Mouse (Mus musculus) MEL (cell line): ENCODE data around the gene Coro7. TPM values are rescaled to one million over a fixed set of nuclear protein-coding genes. Genes with fewer than 3 reads are reported as not detected.

Experiments used
- DNase-seq: peaks from one replicate; pipeline ENCODE4 v3.0.0; 2011; ENCODE audit warnings: low read depth, low spot score
- H3K27ac ChIP-seq: 2 replicates; pipeline ENCODE4 v1.5.1; 2012; ENCODE audit warnings: low read depth, mild to moderate bottlenecking, control low read depth, low read length, moderate library complexity; ENCODE audit not compliant: control insufficient read depth
- H3K27me3 ChIP-seq, 2 experiments: fragments of 150-350 bp in 1 of 2; sonication (generic) in 1 of 2; 2 replicates each; pipeline ENCODE4 v1.6.1; 2012; ENCODE audit warnings: low read length in 2 of 2, mild to moderate bottlenecking in 2 of 2, improper control_type of control experiment in 1 of 2, moderate library complexity in 1 of 2; ENCODE audit not compliant: insufficient read depth in 2 of 2, control insufficient read depth in 1 of 2
- H3K36me3 ChIP-seq, 2 experiments: 2 replicates each; pipeline ENCODE4 v1.6.1; 2012 to 2014; ENCODE audit warnings: low read length in 2 of 2, improper control_type of control experiment in 1 of 2, inconsistent platforms in 1 of 2, mild to moderate bottlenecking in 1 of 2; ENCODE audit not compliant: insufficient read depth in 2 of 2, control insufficient read depth in 1 of 2
- H3K4me1 ChIP-seq, 2 experiments: fragments of 150-350 bp in 1 of 2; sonication (generic) in 1 of 2; 2 replicates each; pipeline ENCODE4 v1.6.1; 2012; ENCODE audit warnings: low read length in 2 of 2, improper control_type of control experiment in 1 of 2, mild to moderate bottlenecking in 1 of 2; ENCODE audit not compliant: insufficient read depth in 2 of 2, control insufficient read depth in 1 of 2
- H3K4me3 ChIP-seq, 2 experiments: fragments of 150-350 bp in 1 of 2; sonication (generic) in 1 of 2; 2 replicates each; pipeline ENCODE4 v1.5.1; 2012; ENCODE audit warnings: low read depth in 2 of 2, low read length in 2 of 2, mild to moderate bottlenecking in 2 of 2, moderate library complexity in 2 of 2, control low read depth in 1 of 2, improper control_type of control experiment in 1 of 2; ENCODE audit not compliant: control insufficient read depth in 1 of 2, insufficient read depth in 1 of 2
- H3K79me2 ChIP-seq: 2 replicates; pipeline ENCODE4 v1.6.1; 2012; ENCODE audit warnings: mild to moderate bottlenecking, low read length, moderate library complexity; ENCODE audit not compliant: control insufficient read depth, poor library complexity, insufficient read depth
- H3K9ac ChIP-seq: 2 replicates; pipeline ENCODE4 v1.6.1; 2012; ENCODE audit warnings: low read depth, mild to moderate bottlenecking, control low read depth, low read length, moderate library complexity; ENCODE audit not compliant: control insufficient read depth, poor library complexity, severe bottlenecking
- H3K9me3 ChIP-seq: fragments of 150-350 bp; sonication (generic); replicated peaks from 2 replicates; pipeline ENCODE4 v1.6.1; 2012; ENCODE audit warnings: mild to moderate bottlenecking, low read length, improper control_type of control experiment, moderate library complexity; ENCODE audit not compliant: insufficient read depth
- BHLHE40 ChIP-seq: IDR thresholded peaks from 2 replicates; pipeline ENCODE4 v1.6.1; 2012; ENCODE audit warnings: low read depth, mild to moderate bottlenecking, inconsistent platforms, low read length, improper control_type of control experiment, borderline replicate concordance
- CHD1 ChIP-seq: IDR thresholded peaks from 2 replicates; pipeline ENCODE4 v1.6.1; 2012; ENCODE audit warnings: low read depth, mild to moderate bottlenecking, inconsistent platforms, low read length, improper control_type of control experiment
- CTCF ChIP-seq, 3 experiments: IDR thresholded peaks in 2 of 3; conservative IDR thresholded peaks in 1 of 3; 2 replicates each; pipeline ENCODE4 v1.5.1; 2011 to 2012; ENCODE audit warnings: low read length in 3 of 3, low read depth in 2 of 3, mild to moderate bottlenecking in 2 of 3, improper control_type of control experiment in 1 of 3, inconsistent platforms in 1 of 3, mixed read lengths in 1 of 3, moderate library complexity in 1 of 3; ENCODE audit not compliant: control insufficient read depth in 1 of 3, insufficient read depth in 1 of 3, poor library complexity in 1 of 3, severe bottlenecking in 1 of 3
- ELF1 ChIP-seq: IDR thresholded peaks from 2 replicates; pipeline ENCODE4 v1.6.1; 2014; ENCODE audit warnings: low read depth, mild to moderate bottlenecking, inconsistent platforms, low read length, improper control_type of control experiment, moderate library complexity
- EP300 ChIP-seq, 2 experiments: IDR thresholded peaks; 2 replicates each; pipeline ENCODE4 v1.6.1; 2011; ENCODE audit warnings: improper control_type of control experiment in 2 of 2, low read length in 2 of 2, low read depth in 1 of 2, mild to moderate bottlenecking in 1 of 2
- ETS1 ChIP-seq: IDR thresholded peaks from 2 replicates; pipeline ENCODE4 v1.6.1; 2012; ENCODE audit warnings: low read depth, mild to moderate bottlenecking, inconsistent platforms, low read length, improper control_type of control experiment, moderate library complexity
- GABPA ChIP-seq: IDR thresholded peaks from 2 replicates; pipeline ENCODE4 v1.6.1; 2012; ENCODE audit warnings: low read depth, mild to moderate bottlenecking, inconsistent platforms, low read length, improper control_type of control experiment, moderate library complexity
- GATA1 ChIP-seq: IDR thresholded peaks from 2 replicates; pipeline ENCODE4 v1.6.1; 2011; ENCODE audit warnings: low read depth, low read length, improper control_type of control experiment
- HCFC1 ChIP-seq: IDR thresholded peaks from 2 replicates; pipeline ENCODE4 v1.6.1; 2012; ENCODE audit warnings: low read depth, mild to moderate bottlenecking, inconsistent platforms, low read length, improper control_type of control experiment, moderate library complexity
- MAFK ChIP-seq: IDR thresholded peaks from 2 replicates; pipeline ENCODE4 v1.6.1; 2011; ENCODE audit warnings: low read depth, mild to moderate bottlenecking, low read length, improper control_type of control experiment, borderline replicate concordance
- MAX ChIP-seq: IDR thresholded peaks from 2 replicates; pipeline ENCODE4 v1.6.1; 2011; ENCODE audit warnings: low read length, improper control_type of control experiment
- MAZ ChIP-seq: IDR thresholded peaks from 2 replicates; pipeline ENCODE4 v1.6.1; 2012; ENCODE audit warnings: low read depth, mild to moderate bottlenecking, inconsistent platforms, low read length, improper control_type of control experiment
- MEF2A ChIP-seq: IDR thresholded peaks from 2 replicates; pipeline ENCODE4 v1.6.1; 2014; ENCODE audit warnings: low read depth, mild to moderate bottlenecking, inconsistent platforms, low read length, improper control_type of control experiment; ENCODE audit not compliant: poor library complexity, insufficient replicate concordance, severe bottlenecking; ENCODE audit errors: extremely low read depth
- MXI1 ChIP-seq: IDR thresholded peaks from 2 replicates; pipeline ENCODE4 v1.6.1; 2011; ENCODE audit warnings: mild to moderate bottlenecking, low read depth, low read length, improper control_type of control experiment
- MYB ChIP-seq: IDR thresholded peaks from 2 replicates; pipeline ENCODE4 v1.6.1; 2011; ENCODE audit warnings: mild to moderate bottlenecking, low read depth, low read length, improper control_type of control experiment
- MYC ChIP-seq: IDR thresholded peaks from 2 replicates; pipeline ENCODE4 v1.6.1; 2011; ENCODE audit warnings: low read depth, mild to moderate bottlenecking, low read length, improper control_type of control experiment, moderate library complexity
- NELFE ChIP-seq: IDR thresholded peaks from 2 replicates; pipeline ENCODE4 v1.6.1; 2011; ENCODE audit warnings: low read depth, low read length, improper control_type of control experiment
- POLR2A ChIP-seq, 2 experiments: IDR thresholded peaks; 2 replicates each; pipeline ENCODE4 v1.6.1; 2011 to 2012; ENCODE audit warnings: low read length in 2 of 2, mild to moderate bottlenecking in 2 of 2, control low read depth in 1 of 2, improper control_type of control experiment in 1 of 2, low read depth in 1 of 2, moderate library complexity in 1 of 2; ENCODE audit not compliant: control insufficient read depth in 1 of 2, insufficient read depth in 1 of 2, poor library complexity in 1 of 2
- POLR2AphosphoS2 ChIP-seq: IDR thresholded peaks from 2 replicates; pipeline ENCODE4 v1.6.1; 2011; ENCODE audit warnings: low read length, improper control_type of control experiment
- RAD21 ChIP-seq: IDR thresholded peaks from 2 replicates; pipeline ENCODE4 v1.6.1; 2011; ENCODE audit warnings: mild to moderate bottlenecking, low read depth, low read length, improper control_type of control experiment
- RCOR1 ChIP-seq: IDR thresholded peaks from 2 replicates; pipeline ENCODE4 v1.6.1; 2012; ENCODE audit warnings: low read depth, mild to moderate bottlenecking, inconsistent platforms, low read length, improper control_type of control experiment
- SMC3 ChIP-seq: IDR thresholded peaks from 2 replicates; pipeline ENCODE4 v1.6.1; 2011; ENCODE audit warnings: low read depth, low read length, improper control_type of control experiment
- TBP ChIP-seq: IDR thresholded peaks from 2 replicates; pipeline ENCODE4 v1.8.0; 2011; ENCODE audit warnings: low read depth, low read length, improper control_type of control experiment
- TCF12 ChIP-seq: IDR thresholded peaks from 2 replicates; pipeline ENCODE4 v1.6.1; 2014; ENCODE audit warnings: low read depth, mild to moderate bottlenecking, inconsistent platforms, low read length, improper control_type of control experiment, moderate library complexity
- USF1 ChIP-seq: IDR thresholded peaks from 2 replicates; pipeline ENCODE4 v1.6.1; 2014; ENCODE audit warnings: low read depth, mild to moderate bottlenecking, inconsistent platforms, low read length, improper control_type of control experiment, moderate library complexity
- USF2 ChIP-seq, 2 experiments: IDR thresholded peaks; 2 replicates each; pipeline ENCODE4 v1.6.1; 2011 to 2012; ENCODE audit warnings: improper control_type of control experiment in 2 of 2, low read length in 2 of 2, borderline replicate concordance in 1 of 2, inconsistent platforms in 1 of 2, low read depth in 1 of 2, mild to moderate bottlenecking in 1 of 2; ENCODE audit not compliant: insufficient read depth in 1 of 2
- ZKSCAN1 ChIP-seq: IDR thresholded peaks from 2 replicates; pipeline ENCODE4 v1.6.1; 2012; ENCODE audit warnings: low read depth, mild to moderate bottlenecking, inconsistent platforms, low read length, improper control_type of control experiment, moderate library complexity
- ZMIZ1 ChIP-seq: IDR thresholded peaks from 2 replicates; pipeline ENCODE4 v1.6.1; 2012; ENCODE audit warnings: low read depth, mild to moderate bottlenecking, inconsistent platforms, low read length, improper control_type of control experiment, moderate library complexity
- ZNF384 ChIP-seq: IDR thresholded peaks from 2 replicates; pipeline ENCODE4 v1.6.1; 2012; ENCODE audit warnings: low read depth, mild to moderate bottlenecking, inconsistent platforms, low read length, improper control_type of control experiment
- polyA plus RNA-seq, 2 experiments: library from polyadenylated mRNA; stranded (reverse) in 1 of 2; unstranded in 1 of 2; fragments of >175 nt in 1 of 2; fragments of >200 nt in 1 of 2; gene quantifications; 2 replicates each; pipeline versions ENCODE4 v1.2.1 to v1.2.4; 2012; ENCODE audit warnings: low replicate concordance in 2 of 2, low read depth in 1 of 2; ENCODE audit not compliant: insufficient read length in 2 of 2, insufficient read depth in 1 of 2, missing spikeins in 1 of 2
- total RNA-seq: library from RNA; depleted of rRNA; stranded (reverse); fragments of 300-350 nt; gene quantifications from 2 replicates; pipeline ENCODE4 v1.2.3, GENCODE M21; 2012

Gene Coro7
- total and polyA plus RNA-seq, 3 experiments, result 9.8 to 38.3 TPM; not detected in 1

DNA sequence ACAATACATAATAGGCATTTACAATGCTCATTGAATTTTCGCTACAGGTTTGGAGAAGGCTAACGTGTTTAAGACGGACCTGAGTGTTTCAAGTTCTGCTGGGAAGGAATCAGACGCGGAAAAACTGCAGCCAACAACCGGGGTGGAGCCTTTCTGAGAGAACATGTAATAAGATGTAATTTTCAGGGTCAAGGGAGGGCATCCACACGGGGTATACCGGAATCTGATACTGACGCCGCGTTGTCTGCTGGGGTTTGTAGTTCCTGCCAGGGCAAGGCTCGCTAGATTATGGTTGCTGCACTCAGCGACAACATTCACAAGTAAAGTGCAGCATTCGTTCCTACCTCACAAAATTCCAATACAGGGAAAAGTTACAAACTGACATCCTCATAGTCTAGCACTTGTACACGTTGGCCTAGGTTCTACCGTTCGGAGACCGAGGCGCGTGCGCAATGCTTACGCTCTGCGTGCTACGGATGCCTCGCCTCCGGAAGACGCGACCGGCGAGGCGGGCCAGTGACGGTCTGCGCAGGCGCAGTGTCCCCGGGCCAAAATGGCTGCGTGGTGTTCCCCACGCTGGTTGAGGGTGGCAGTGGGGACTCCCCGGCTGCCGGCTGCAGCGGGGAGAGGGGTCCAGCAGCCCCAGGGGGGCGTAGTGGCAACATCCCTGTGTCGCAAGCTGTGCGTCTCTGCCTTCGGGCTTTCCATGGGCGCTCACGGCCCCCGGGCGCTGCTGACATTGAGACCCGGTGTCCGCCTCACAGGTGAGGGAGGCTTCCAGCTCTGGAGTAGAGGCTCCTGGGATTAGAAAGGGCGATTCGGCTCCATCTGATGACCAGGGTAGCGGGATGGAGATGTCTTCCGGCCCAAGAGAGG is 4.2 kb upstream of the Coro7 start (continued):
- TF ChIP-seq SMC3, result no peak
- peak; percentile 92 to 98 for TF ChIP-seq POLR2A (IDR thresholded peaks at IDR 0.05; ENCODE audit: control insufficient read depth in 1 of 2, insufficient read depth in 1 of 2, low read depth in 1 of 2, low read length in 2 of 2, poor library complexity in 1 of 2)
- TF ChIP-seq MAX, result peak; percentile 83
- no peak for TF ChIP-seq MAFK
- TF ChIP-seq GATA1, result peak; percentile 53
- TF ChIP-seq TCF12, result peak; percentile 90
- 0 out of 2 replicates have a peak, but pooled peaks have one; percentile 32 for TF ChIP-seq RCOR1
- no peak; the same call in 1 of the 2 replicates for TF ChIP-seq MYB
- no peak; the same call in 1 of the 2 replicates for TF ChIP-seq CHD1
- TF ChIP-seq TBP, result peak; percentile 84; the same call in 1 of the 2 replicates
- no peak for TF ChIP-seq CTCF (IDR thresholded peaks at IDR 0.05 in 2 of 3, conservative IDR thresholded peaks at IDR 0.05 in 1 of 3; ENCODE audit: control insufficient read depth in 1 of 3, insufficient read depth in 1 of 3, low read depth in 2 of 3, low read length in 3 of 3, poor library complexity in 1 of 3, severe bottlenecking in 1 of 3)
- TF ChIP-seq NELFE, result peak; percentile 96

DNA sequence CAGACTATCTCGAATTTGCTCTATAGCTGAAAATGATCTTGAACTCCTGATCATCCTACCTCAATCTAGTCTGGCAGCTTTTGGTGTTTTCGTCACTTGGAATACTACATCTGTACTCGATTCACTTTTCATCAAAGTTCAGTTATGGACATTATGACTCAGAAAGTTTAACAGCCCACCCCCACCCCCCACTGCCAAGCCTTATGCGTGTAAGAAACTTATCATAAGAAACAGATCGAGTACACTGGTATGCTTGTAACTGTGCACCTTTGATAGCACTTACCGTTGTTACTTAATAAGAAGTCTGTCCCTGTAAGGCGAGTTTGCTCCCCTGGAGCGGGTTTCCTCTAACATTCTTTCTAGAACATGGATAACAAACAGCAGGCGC is 3.6 kb upstream of the Coro7 start:
- Histone ChIP-seq H3K9me3 (no peaks in the 10 kb centered on the region), H3K27me3 (no peaks in the 10 kb centered on the region), H3K27ac (peak overlapping the region; percentile 95), H3K9ac (peak overlapping the region; percentile 82), H3K4me3 (peak overlapping the region; percentile 57 to 76), H3K4me1 (peaks cover 2 to 17% of the 10 kb centered on the region in 2 experiments; a peak in 3 of 4 replicates), H3K79me2 (peaks cover 36% of the 10 kb centered on the region), H3K36me3 (peaks cover under 1 to 37% of the 10 kb centered on the region in 2 experiments; a peak in 3 of 4 replicates)
- peak; percentile 86 for DNase-seq
- TF ChIP-seq MXI1 (no peak), EP300 (IDR thresholded peaks at IDR 0.05; ENCODE audit: low read depth in 1 of 2, low read length in 2 of 2) (peak; percentile 82 to 90), NELFE (no peak), MYC (no peak), ZMIZ1 (no peak), HCFC1 (no peak), ELF1 (no peak), MAZ (no peak), CHD1 (peak; percentile 91; the same call in 1 of the 2 replicates), POLR2A (IDR thresholded peaks at IDR 0.05; ENCODE audit: control insufficient read depth in 1 of 2, insufficient read depth in 1 of 2, low read depth in 1 of 2, low read length in 2 of 2, poor library complexity in 1 of 2) (no peak; a peak in 1 of 4 replicates), ZKSCAN1 (no peak), MEF2A (no peak), BHLHE40 (no peak), GABPA (no peak), POLR2AphosphoS2 (no peak), MAX (no peak; the same call in 1 of the 2 replicates), ZNF384 (no peak), USF2 (IDR thresholded peaks at IDR 0.05; ENCODE audit: borderline replicate concordance in 1 of 2, insufficient read depth in 1 of 2, low read depth in 1 of 2, low read length in 2 of 2) (no peak), ETS1 (peak; percentile 34; the same call in 1 of the 2 replicates), TCF12 (peak; percentile 81), RAD21 (no peak), MYB (peak; percentile 83), USF1 (no peak), CTCF (IDR thresholded peaks at IDR 0.05 in 2 of 3, conservative IDR thresholded peaks at IDR 0.05 in 1 of 3; ENCODE audit: control insufficient read depth in 1 of 3, insufficient read depth in 1 of 3, low read depth in 2 of 3, low read length in 3 of 3, poor library complexity in 1 of 3, severe bottlenecking in 1 of 3) (no peak), RCOR1 (no peak; the same call in 1 of the 2 replicates), MAFK (no peak), GATA1 (peak; percentile 64)
